ENCODE assay signal across 26 mouse cellular contexts in the genomic region with DNA sequence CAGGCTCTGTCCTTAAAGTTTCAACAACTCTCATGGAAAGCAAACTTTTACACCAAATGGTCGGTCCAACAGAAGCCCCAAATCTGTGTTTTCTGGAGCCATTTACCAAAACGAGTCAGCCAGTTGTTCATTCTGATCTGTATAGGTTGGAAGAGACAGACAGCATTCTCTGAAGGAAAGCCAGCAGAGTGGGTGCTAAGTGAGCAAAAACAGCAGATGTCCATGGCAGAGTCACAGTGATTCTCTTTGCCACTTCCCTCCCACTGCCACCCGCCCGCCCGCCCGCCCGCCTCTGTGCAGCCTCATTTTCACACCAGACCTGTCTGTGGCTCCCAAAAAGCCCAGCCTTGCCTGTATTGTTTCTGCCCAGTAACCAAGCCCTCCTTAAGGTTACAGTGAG. TPM values are rescaled to one million over a fixed set of nuclear protein-coding genes. Genes with fewer than 3 reads are reported as not detected.
A peak's percentile ranks its signal among the peaks of the same experiment; 100 is the strongest.
DNase-seq lines count a peak whose midpoint lies in the region; ATAC-seq and TF ChIP-seq lines count a peak whose summit lies in the region.
"Had no signal": no experiment of that assay in that cellular context is flagged by ENCODE, and none has a peak within 500 bp of the region (broad histone marks: within the 10 kb centered on the region; RNA-seq: fewer than 3 reads in every experiment).

No protein-coding gene starts in this region.

- no peak overlapping the region for H3K4me2 ChIP-seq in intestine, embryonic 16.5 days (ENCODE audit: low read depth, low read length)
- H3K4me2 ChIP-seq in heart, embryonic 11.5 days = no peak overlapping the region
- H3K4me2 ChIP-seq: embryonic facial prominence, embryonic 12.5 days; hindbrain, embryonic 15.5 days; intestine, embryonic 15.5 days; limb, embryonic 12.5 days; liver, embryonic 12.5 days; stomach, embryonic 15.5 days had no signal

- no peak overlapping the region for H3K9ac ChIP-seq in intestine, embryonic 16.5 days (ENCODE audit: low read depth, low read length)
- no peak overlapping the region for H3K9ac ChIP-seq in heart, embryonic 11.5 days (ENCODE audit: low read depth, low read length)
- H3K9ac ChIP-seq: embryonic facial prominence, embryonic 12.5 days; hindbrain, embryonic 15.5 days; intestine, embryonic 15.5 days; limb, embryonic 12.5 days; liver, embryonic 12.5 days; stomach, embryonic 15.5 days had no signal

- no peaks in the 10 kb centered on the region for H3K4me1 ChIP-seq in intestine, embryonic 16.5 days (ENCODE audit: control insufficient read depth, insufficient read depth, low read length)
- no peaks in the 10 kb centered on the region for H3K4me1 ChIP-seq in heart, embryonic 11.5 days (ENCODE audit: control insufficient read depth, insufficient read depth, low read length)
- H3K4me1 ChIP-seq: embryonic facial prominence, embryonic 12.5 days; hindbrain, embryonic 15.5 days; intestine, embryonic 15.5 days; limb, embryonic 12.5 days; midbrain, embryonic 10.5 days; stomach, embryonic 15.5 days had no signal

- ATAC-seq in intestine, embryonic 16.5 days = no peak
- no peak for ATAC-seq in heart, embryonic 11.5 days (replicated peaks; ENCODE audit: insufficient number of reproducible peaks, low FRiP score, low TSS enrichment)
- ATAC-seq: forebrain, embryonic 14.5 days; intestine, embryonic 15.5 days; liver, embryonic 12.5 days had no signal

- H3K9me3 ChIP-seq in intestine, embryonic 16.5 days (ENCODE audit: control insufficient read depth, low read length) = no peaks in the 10 kb centered on the region
- no peaks in the 10 kb centered on the region for H3K9me3 ChIP-seq in heart, embryonic 11.5 days (replicated peaks; ENCODE audit: control insufficient read depth, low read length)
- H3K9me3 ChIP-seq: embryonic facial prominence, embryonic 12.5 days; hindbrain, embryonic 15.5 days; intestine, embryonic 15.5 days; limb, embryonic 12.5 days; liver, embryonic 12.5 days; midbrain, embryonic 10.5 days; stomach, embryonic 15.5 days had no signal

- no peak for TF ChIP-seq POLR2A in brain, embryonic 14.5 days (IDR thresholded peaks at IDR 0.05; ENCODE audit: borderline replicate concordance, extremely low read depth, insufficient read depth, insufficient read length, poor library complexity, severe bottlenecking)

- DNase-seq in layer of hippocampus, adult 11-12 months (ENCODE audit: low spot score) = peak; percentile 67
- DNase-seq in layer of hippocampus, postnatal 10 days (ENCODE audit: low spot score in 2 of 2) = no peak
- peak; percentile 13 for DNase-seq in brain, embryonic 14.5 days (ENCODE audit: low read depth)
- DNase-seq in layer of hippocampus, postnatal 14 days (ENCODE audit: low spot score in 2 of 2) = peak; percentile 34 to 84
- DNase-seq in right cerebral cortex, postnatal 10 days (ENCODE audit: low spot score in 2 of 2) = peak; percentile 50 to 69
- DNase-seq: adrenal gland, postnatal 36 days; cerebellum, adult 2 months; gastrocnemius, postnatal 10 days; heart, adult 18-20 months; heart, postnatal 36 days; kidney, postnatal 4 days; lung, adult 2 months; lung, postnatal 36 days; retina, postnatal 1 day; thymus, adult 2 months had no signal

- no peaks in the 10 kb centered on the region for H3K27me3 ChIP-seq in intestine, embryonic 16.5 days (replicated peaks; ENCODE audit: control insufficient read depth, insufficient read depth, low read length)
- H3K27me3 ChIP-seq in heart, embryonic 11.5 days (ENCODE audit: control insufficient read depth, insufficient read depth, low read length) = no peaks in the 10 kb centered on the region
- H3K27me3 ChIP-seq: embryonic facial prominence, embryonic 12.5 days; hindbrain, embryonic 15.5 days; intestine, embryonic 15.5 days; limb, embryonic 12.5 days; liver, embryonic 12.5 days; stomach, embryonic 15.5 days had no signal

- WGBS in intestine, embryonic 16.5 days = 94% methylated on average over 7 of the region's 7 CpGs
- 96% methylated on average over 7 of the region's 7 CpGs for WGBS in heart, embryonic 11.5 days (ENCODE audit: insufficient replicate concordance)

- no peak overlapping the region for H3K4me3 ChIP-seq in intestine, embryonic 16.5 days (ENCODE audit: low read length)
- no peak overlapping the region for H3K4me3 ChIP-seq in heart, embryonic 11.5 days (ENCODE audit: low read depth, low read length)
- H3K4me3 ChIP-seq: embryonic facial prominence, embryonic 12.5 days; erythroblast, embryonic 14.5 days; hindbrain, embryonic 15.5 days; intestine, embryonic 15.5 days; limb, embryonic 12.5 days; liver, embryonic 12.5 days; midbrain, embryonic 10.5 days; stomach, embryonic 15.5 days had no signal

- H3K27ac ChIP-seq in intestine, embryonic 16.5 days (ENCODE audit: low read length) = no peak overlapping the region
- H3K27ac ChIP-seq in heart, embryonic 11.5 days (ENCODE audit: low read depth, low read length) = no peak overlapping the region
- H3K27ac ChIP-seq: embryonic facial prominence, embryonic 12.5 days; hindbrain, embryonic 15.5 days; intestine, embryonic 15.5 days; limb, embryonic 12.5 days; liver, embryonic 12.5 days; midbrain, embryonic 10.5 days; stomach, embryonic 15.5 days had no signal

- peaks cover 4% of the 10 kb centered on the region for H3K36me3 ChIP-seq in intestine, embryonic 16.5 days (ENCODE audit: control insufficient read depth, insufficient read depth, low read length)
- H3K36me3 ChIP-seq in heart, embryonic 11.5 days (ENCODE audit: control insufficient read depth, insufficient read depth, low read length) = peaks cover 40% of the 10 kb centered on the region

- no peak for TF ChIP-seq CTCF in brain, embryonic 14.5 days (IDR thresholded peaks at IDR 0.05; ENCODE audit: borderline replicate concordance, extremely low read depth, insufficient read depth, insufficient read length)

RNA-seq across cellular contexts. Expression of gene Rasl10a, which starts 29.7 kb away (rescaled TPM):
- total RNA-seq in layer of hippocampus, postnatal 10 days (2021) = 10 to 100 TPM; 35.7 to 39.8 TPM
- 0.41 and 0.48 TPM in 2 replicates for polyA plus RNA-seq in brain, embryonic 14.5 days (2012; rRNA removed)
- total RNA-seq in layer of hippocampus, postnatal 14 days (2021) = 10 to 100 TPM; 45.5 to 53.6 TPM
- polyA plus RNA-seq in intestine, embryonic 16.5 days (2015; fragmentation: Nextera tagmentation; extraction: Ambion mirVana) = 0.69 and 0.71 TPM in 2 replicates
- polyA plus RNA-seq in heart, embryonic 11.5 days (2014; fragmentation: Nextera tagmentation; extraction: Ambion mirVana) = 0.92 and 1.1 TPM in 2 replicates
- polyA plus RNA-seq: erythroblast, embryonic 14.5 days had no signal

RNA-seq across cellular contexts. Expression of gene Gas2l1, which starts 36.9 kb away (rescaled TPM):
- total RNA-seq in layer of hippocampus, postnatal 10 days (2021) = 10 to 100 TPM; 50.2 to 54.7 TPM
- polyA plus RNA-seq in brain, embryonic 14.5 days (2012; rRNA removed) = 32.6 and 38.1 TPM in 2 replicates
- 10 to 100 TPM; 70.7 to 71.0 TPM for total RNA-seq in layer of hippocampus, postnatal 14 days (2021)
- 17.5 and 21.0 TPM in 2 replicates for polyA plus RNA-seq in intestine, embryonic 16.5 days (2015; fragmentation: Nextera tagmentation; extraction: Ambion mirVana)
- 23.2 and 26.3 TPM in 2 replicates for polyA plus RNA-seq in heart, embryonic 11.5 days (2014; fragmentation: Nextera tagmentation; extraction: Ambion mirVana)

RNA-seq across cellular contexts. Expression of gene Ap1b1, which starts 41.6 kb away (rescaled TPM):
- 100 to 1,000 TPM; 116 to 130 TPM for total RNA-seq in layer of hippocampus, postnatal 10 days (2021)
- 110 and 115 TPM in 2 replicates for polyA plus RNA-seq in brain, embryonic 14.5 days (2012; rRNA removed)
- total RNA-seq in layer of hippocampus, postnatal 14 days (2021) = 100 to 1,000 TPM; 140 to 141 TPM
- polyA plus RNA-seq in intestine, embryonic 16.5 days (2015; fragmentation: Nextera tagmentation; extraction: Ambion mirVana) = 81.2 and 85.4 TPM in 2 replicates
- 47.6 and 57.9 TPM in 2 replicates for polyA plus RNA-seq in heart, embryonic 11.5 days (2014; fragmentation: Nextera tagmentation; extraction: Ambion mirVana)

Comparison
In these comparisons a context has a peak if more than half of its experiments do, and no peak if none do; other contexts are left out.
1. DNase-seq: peak in layer of hippocampus, adult 11-12 months (single experiment), brain, embryonic 14.5 days (single experiment), layer of hippocampus, postnatal 14 days (2 of 2) and right cerebral cortex, postnatal 10 days (2 of 2); none in layer of hippocampus, postnatal 10 days (0 of 2).